In genomic region chr13:30985275-30985597, GRCm38 (mm10) we compare ENCODE assay signal across 8 mouse cellular contexts. TPM values are rescaled to one million over a fixed set of nuclear protein-coding genes. Genes with fewer than 3 reads are reported as not detected.
DNase-seq lines count a peak whose midpoint lies in the region; ATAC-seq and TF ChIP-seq lines count a peak whose summit lies in the region.

No protein-coding gene starts in this region.

- H3K4me1 ChIP-seq in heart, postnatal 0 days (ENCODE audit: control insufficient read depth, insufficient read depth), result no peaks in the 10 kb centered on the region
- H3K4me1 ChIP-seq in liver, postnatal 0 days (ENCODE audit: insufficient read depth), result peaks cover 5% of the 10 kb centered on the region

- WGBS in heart, postnatal 0 days, result 6% methylated on average over 13 of the region's 13 CpGs
- WGBS in liver, postnatal 0 days (ENCODE audit: insufficient replicate concordance), result 21% methylated on average over 13 of the region's 13 CpGs

- no peaks in the 10 kb centered on the region for H3K36me3 ChIP-seq in heart, postnatal 0 days (replicated peaks; ENCODE audit: control insufficient read depth, insufficient read depth, low read length)
- no peaks in the 10 kb centered on the region for H3K36me3 ChIP-seq in liver, postnatal 0 days (replicated peaks; ENCODE audit: insufficient read depth, low read length)

- peak overlapping the region; percentile 38 for H3K9ac ChIP-seq in heart, postnatal 0 days (replicated peaks; ENCODE audit: low read depth, low read length)
- H3K9ac ChIP-seq in liver, postnatal 0 days (replicated peaks), result peak overlapping the region; percentile 63

- H3K27ac ChIP-seq in gastrocnemius, adult 2 months, result peak overlapping the region; percentile 93
- H3K27ac ChIP-seq in heart, postnatal 0 days (ENCODE audit: low read depth), result peak overlapping the region; percentile 59; the same call in 1 of the 2 replicates
- peak overlapping the region; percentile 57; the same call in 1 of the 2 replicates for H3K27ac ChIP-seq in liver, postnatal 0 days (ENCODE audit: low read depth)

- H3K4me3 ChIP-seq in gastrocnemius, adult 2 months, result peak overlapping the region; percentile 80
- H3K4me3 ChIP-seq in heart, postnatal 0 days (ENCODE audit: low read depth, low read length), result peak overlapping the region; percentile 43
- peak overlapping the region; percentile 50 for H3K4me3 ChIP-seq in liver, postnatal 0 days (ENCODE audit: low read depth, low read length)

- no peak for TF ChIP-seq EP300 in heart, postnatal 0 days (IDR thresholded peaks at IDR 0.05; ENCODE audit: low read depth)
- TF ChIP-seq EP300 in liver, postnatal 0 days (IDR thresholded peaks at IDR 0.05; ENCODE audit: low read depth), result no peak

- DNase-seq in gastrocnemius, adult 2 months, result no peak
- no peak for DNase-seq in gastrocnemius, postnatal 25 days
- peak; percentile 65 for DNase-seq in heart, postnatal 0 days (ENCODE audit: low spot score)
- DNase-seq in liver, postnatal 0 days, result no peak
- DNase-seq in frontal cortex, postnatal 10 days (ENCODE audit: low spot score in 2 of 2), result no peak
- no peak for DNase-seq in cerebellum, adult 11-12 months
- DNase-seq in spleen, postnatal 4 days (ENCODE audit: low spot score in 2 of 2), result no peak

- no peaks in the 10 kb centered on the region for H3K27me3 ChIP-seq in heart, postnatal 0 days (ENCODE audit: control insufficient read depth, insufficient read depth, low read length)
- no peaks in the 10 kb centered on the region for H3K27me3 ChIP-seq in liver, postnatal 0 days (ENCODE audit: insufficient read depth, low read length)

- H3K4me2 ChIP-seq in heart, postnatal 0 days (ENCODE audit: low read depth, low read length), result peak overlapping the region; percentile 71
- H3K4me2 ChIP-seq in liver, postnatal 0 days (ENCODE audit: low read depth, low read length), result peak overlapping the region; percentile 80

- peak; percentile 13 for ATAC-seq in CD4-positive, CD25-positive, alpha-beta regulatory T cell, adult 4 months
- ATAC-seq in heart, postnatal 0 days (ENCODE audit: insufficient read depth, low read depth), result no peak
- ATAC-seq in liver, postnatal 0 days, result no peak

- TF ChIP-seq CTCF in gastrocnemius, adult 2 months (IDR thresholded peaks at IDR 0.05), result no peak
- no peak for TF ChIP-seq CTCF in heart, postnatal 0 days (IDR thresholded peaks at IDR 0.05; ENCODE audit: low read depth)
- TF ChIP-seq CTCF in liver, postnatal 0 days (IDR thresholded peaks at IDR 0.05; ENCODE audit: low read depth), result no peak

- no peaks in the 10 kb centered on the region for H3K9me3 ChIP-seq in heart, postnatal 0 days (replicated peaks; ENCODE audit: control insufficient read depth, low read length)
- no peaks in the 10 kb centered on the region for H3K9me3 ChIP-seq in liver, postnatal 0 days (ENCODE audit: low read length)

- intact Hi-C loops in gastrocnemius, adult 2 months (cut with DNase I), result loop anchor here (5.0 to 10.0 kb wide), 2 partner anchors 440 to 632 kb away; partner anchors contain the start of gene Uqcrfs1

RNA-seq across cellular contexts. Expression of gene Gm5447, which starts 11.2 kb away (rescaled TPM):
- total RNA-seq in gastrocnemius, adult 2 months (2021), result not detected
- total RNA-seq in gastrocnemius, postnatal 25 days (2021), result not detected
- not detected for polyA plus RNA-seq in CD4-positive, CD25-positive, alpha-beta regulatory T cell, adult 4 months (2017; shearing (Covaris generic))
- not detected in 2 replicates for total RNA-seq in heart, postnatal 0 days (2014; rRNA removed; ENCODE audit: low replicate concordance)
- polyA plus RNA-seq in heart, postnatal 0 days (2015; fragmentation: Nextera tagmentation; extraction: Ambion mirVana), result not detected in 2 replicates
- 0.06 TPM in 1 of 2 replicates, not detected in the other for polyA plus RNA-seq in liver, postnatal 0 days (2015; fragmentation: Nextera tagmentation; extraction: Ambion mirVana)

RNA-seq across cellular contexts. Expression of gene Exoc2, which starts 11.3 kb away (rescaled TPM):
- 10 to 100 TPM; 14.2 to 15.1 TPM for total RNA-seq in gastrocnemius, adult 2 months (2021)
- total RNA-seq in gastrocnemius, postnatal 25 days (2021), result 10 to 100 TPM; 11.7 to 12.2 TPM
- polyA plus RNA-seq in CD4-positive, CD25-positive, alpha-beta regulatory T cell, adult 4 months (2017; shearing (Covaris generic)), result 100 to 1,000 TPM in 1 of 2 experiments, 10 to 100 TPM in 1; 68.2 to 103 TPM
- total RNA-seq in heart, postnatal 0 days (2014; rRNA removed; ENCODE audit: low replicate concordance), result 15.3 and 15.8 TPM in 2 replicates
- polyA plus RNA-seq in heart, postnatal 0 days (2015; fragmentation: Nextera tagmentation; extraction: Ambion mirVana), result 12.6 and 13.3 TPM in 2 replicates
- 6.7 and 8.1 TPM in 2 replicates for polyA plus RNA-seq in liver, postnatal 0 days (2015; fragmentation: Nextera tagmentation; extraction: Ambion mirVana)

RNA-seq across cellular contexts. Expression of gene Hus1b, which starts 37.7 kb away (rescaled TPM):
- total RNA-seq in gastrocnemius, adult 2 months (2021), result under 1 TPM in 1 of 2 experiments, not detected in 1; 0.28 TPM
- under 1 TPM; 0.38 TPM for total RNA-seq in gastrocnemius, postnatal 25 days (2021)
- polyA plus RNA-seq in CD4-positive, CD25-positive, alpha-beta regulatory T cell, adult 4 months (2017; shearing (Covaris generic)), result under 1 TPM; 0.46 to 0.73 TPM
- total RNA-seq in heart, postnatal 0 days (2014; rRNA removed; ENCODE audit: low replicate concordance), result not detected in 2 replicates
- polyA plus RNA-seq in heart, postnatal 0 days (2015; fragmentation: Nextera tagmentation; extraction: Ambion mirVana), result not detected in 2 replicates
- not detected in 2 replicates for polyA plus RNA-seq in liver, postnatal 0 days (2015; fragmentation: Nextera tagmentation; extraction: Ambion mirVana)
